Mouse (Mus musculus): ENCODE measurements around the gene Mocs1. TPM values are rescaled to one million over a fixed set of nuclear protein-coding genes. Genes with fewer than 3 reads are reported as not detected.
"Not testable (repeated sequence)": the region's sequence is repeated elsewhere in the genome, so short reads cannot be mapped to it uniquely, and the experiment has no call there.

Mocs1 gene
- total RNA-seq, 2 experiments from 2014 or later, result 14.6 to 15.9 TPM

DNA sequence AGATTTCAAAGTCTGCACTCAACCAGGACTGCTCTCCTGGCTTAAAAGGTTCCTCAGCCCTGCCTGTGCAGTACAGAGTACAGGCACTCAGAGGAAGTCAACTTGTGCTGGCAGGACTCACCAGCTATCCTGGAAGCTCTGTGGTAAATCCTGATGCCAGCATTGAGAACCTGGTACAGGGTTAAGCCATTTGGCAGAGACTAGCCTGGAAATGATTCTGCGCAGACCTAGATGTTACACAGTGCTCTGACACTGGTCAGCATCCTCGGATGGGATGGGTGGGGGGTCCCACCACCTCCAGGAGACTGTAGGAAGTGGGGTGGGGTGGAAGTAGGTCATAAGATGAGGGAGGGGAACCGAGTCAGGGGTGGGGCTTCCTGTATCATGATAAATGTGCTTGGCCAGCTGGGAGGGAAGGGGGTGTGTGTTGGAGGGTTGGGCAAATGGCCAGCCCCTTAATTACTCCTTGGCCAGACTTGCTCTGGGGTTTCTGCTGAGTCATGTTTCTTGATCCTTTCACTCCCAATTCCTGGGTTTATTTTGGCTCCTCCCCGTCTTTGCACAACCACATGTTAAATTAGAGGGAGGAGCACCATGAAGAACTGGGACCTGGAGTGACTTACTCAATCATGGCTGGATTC lies 4.0 kb downstream of the Mocs1 start:
- DNase-seq, result peak; percentile 27

DNA sequence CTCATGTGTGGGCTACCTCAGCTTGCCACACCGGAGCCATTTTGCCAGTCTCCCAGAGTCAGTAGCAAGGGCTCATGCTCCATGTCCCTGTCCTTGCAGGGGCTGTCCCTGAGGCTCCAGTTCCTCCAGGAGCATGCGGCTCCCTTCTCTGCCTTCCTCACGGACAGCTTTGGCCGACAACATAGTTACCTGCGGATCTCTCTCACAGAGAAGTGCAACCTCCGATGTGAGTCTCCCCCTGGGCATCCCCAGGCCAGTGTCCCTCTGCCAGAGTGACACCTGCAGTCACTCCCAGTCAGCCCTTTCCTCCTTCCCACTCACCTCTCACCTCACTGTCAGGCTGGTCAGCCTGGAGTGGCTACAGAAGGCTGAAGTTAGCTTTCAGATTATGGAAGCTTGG lies 4.9 kb downstream of the Mocs1 start:
- DNase-seq, result no peak

GRCm38 (mm10) chr17:49434236-49434635 lies 6.1 kb downstream of the Mocs1 start:
- no peak for DNase-seq

DNA sequence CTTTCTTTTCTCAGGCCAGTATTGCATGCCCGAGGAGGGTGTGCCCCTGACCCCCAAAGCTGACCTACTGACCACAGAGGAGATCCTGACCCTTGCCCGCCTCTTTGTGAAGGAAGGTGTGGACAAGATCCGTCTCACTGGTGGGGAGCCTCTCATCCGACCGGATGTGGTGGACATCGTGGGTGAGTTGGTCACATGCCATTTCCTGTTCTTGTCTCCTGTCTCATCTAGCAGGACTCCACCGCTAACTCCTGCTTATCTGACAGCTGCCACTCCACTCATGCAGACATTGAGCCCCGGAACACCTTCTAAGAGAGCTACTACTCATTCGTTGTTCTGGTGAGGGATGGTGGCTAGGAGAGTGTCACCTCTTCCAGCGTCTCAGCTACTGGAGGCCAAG lies 6.9 kb downstream of the Mocs1 start:
- DNase-seq, result no peak

GRCm38 (mm10) chr17:49436631-49437030 lies 8.5 kb downstream of the Mocs1 start:
- no peak for DNase-seq

DNA sequence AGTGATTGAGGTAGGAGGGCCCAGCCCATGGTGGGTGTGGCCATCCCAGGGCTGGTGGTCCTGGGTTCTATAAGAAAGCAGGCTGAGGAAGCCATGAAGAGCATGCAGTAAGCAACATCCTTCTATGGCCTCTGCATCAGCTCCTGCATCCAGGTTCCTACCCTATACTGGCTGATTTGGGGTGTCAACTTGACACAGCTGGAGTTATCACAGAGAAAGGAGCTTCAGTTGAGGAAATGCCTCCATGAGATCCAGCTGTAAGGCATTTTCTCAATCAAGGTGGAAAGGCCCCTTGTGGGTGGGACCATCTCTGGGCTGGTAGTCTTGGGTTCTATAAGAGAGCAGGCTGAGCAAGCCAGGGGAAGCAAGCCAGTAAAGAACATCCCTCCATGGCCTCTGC lies 9.1 kb downstream of the Mocs1 start:
- not testable (repeated sequence) for DNase-seq

DNA sequence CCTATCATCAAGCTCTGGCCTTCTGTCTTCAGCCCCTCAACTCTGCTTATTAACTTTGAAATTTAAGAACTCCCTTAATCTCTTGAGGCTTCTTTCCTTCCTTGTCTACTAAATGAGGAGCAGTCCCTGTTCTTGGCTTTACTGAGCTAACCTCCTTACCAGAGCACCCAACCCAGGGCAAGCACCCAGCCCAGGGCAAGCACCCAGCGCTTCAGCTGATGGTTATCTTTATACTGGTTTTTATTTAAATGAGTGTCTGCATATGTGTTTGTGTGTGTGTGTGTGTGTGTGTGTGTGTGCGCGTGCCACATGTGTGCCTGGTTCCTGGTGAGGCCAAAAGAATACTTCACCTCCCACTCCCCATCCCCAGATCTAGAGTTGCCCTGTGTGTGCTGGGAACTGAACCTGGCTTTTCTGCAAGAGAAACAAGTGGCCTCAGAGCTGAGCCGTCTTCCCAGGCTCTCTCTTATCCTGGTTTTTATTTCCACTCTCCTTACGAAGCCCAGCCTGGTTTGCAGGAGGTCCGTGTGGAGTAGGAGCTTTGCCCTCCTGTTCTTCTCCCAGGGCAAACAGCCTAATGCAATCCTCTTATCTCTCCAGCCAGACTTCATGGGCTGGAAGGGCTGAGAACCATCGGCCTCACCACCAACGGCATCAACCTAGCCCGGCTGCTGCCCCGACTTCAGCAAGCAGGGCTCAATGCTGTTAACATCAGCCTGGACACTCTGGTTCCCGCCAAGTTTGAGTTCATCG lies 10.8 kb downstream of the Mocs1 start:
- DNase-seq, result no peak

DNA sequence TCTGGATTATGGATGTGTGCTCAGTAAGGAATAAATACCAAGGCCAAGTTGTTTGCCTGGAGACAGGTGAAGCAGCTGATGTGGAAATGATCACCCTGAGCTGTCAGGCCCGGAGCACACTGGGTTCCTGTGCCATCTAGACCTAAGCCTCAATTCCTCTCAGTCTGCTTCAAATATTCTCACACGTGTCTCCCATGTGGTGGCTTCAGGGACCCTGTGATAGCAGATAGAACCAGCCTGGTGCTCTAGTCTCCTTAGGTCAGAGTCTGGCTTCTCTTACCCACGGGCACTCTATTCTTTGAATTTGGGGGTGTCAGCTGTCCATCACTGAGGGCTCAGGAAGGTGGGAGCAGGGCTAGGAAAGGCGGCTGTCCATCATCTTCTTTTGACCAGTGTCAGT lies 11.5 kb downstream of the Mocs1 start:
- no peak for DNase-seq

DNA sequence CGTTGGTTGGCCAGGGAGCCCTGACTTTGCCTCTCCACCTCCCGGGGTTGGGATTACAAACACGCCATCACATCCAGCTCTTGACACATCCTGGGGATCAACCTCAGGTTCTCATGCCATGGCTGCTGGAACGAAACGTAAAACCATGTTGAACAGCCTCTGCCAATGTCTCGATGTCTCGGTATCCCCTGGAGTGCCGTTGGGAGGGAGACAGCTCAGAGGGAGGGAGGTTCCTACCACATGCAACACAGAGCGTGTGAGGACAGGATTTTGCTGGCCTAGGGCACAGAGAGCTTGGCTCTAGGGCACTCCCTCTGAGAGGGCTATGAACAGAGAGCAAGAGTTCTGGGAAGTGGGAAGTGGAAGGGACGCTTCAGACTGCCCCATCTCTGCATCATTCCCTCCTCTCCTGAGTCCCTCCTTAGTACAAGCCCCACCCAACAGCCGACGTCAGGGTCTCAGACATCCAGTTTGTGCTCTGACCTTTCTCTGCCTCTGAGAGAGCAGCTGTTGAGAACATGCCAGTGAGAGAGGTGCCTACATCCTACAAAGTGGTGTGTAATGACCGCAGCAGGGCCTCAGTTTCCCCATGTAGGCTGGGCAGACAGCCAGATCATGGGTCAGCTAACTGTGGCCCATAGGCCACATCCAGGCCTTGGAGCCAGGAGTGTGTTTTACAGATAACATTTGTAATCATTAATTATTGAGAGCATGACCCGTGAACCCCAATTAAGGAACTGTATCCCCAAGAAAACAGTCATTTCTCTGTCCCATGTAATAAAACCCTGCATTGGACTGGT lies 12.4 kb downstream of the Mocs1 start:
- no peak for DNase-seq

- not testable (repeated sequence) for DNase-seq
These were observed 14.7 kb downstream of the Mocs1 start for GRCm38 (mm10) chr17:49442841-49443240.

DNA sequence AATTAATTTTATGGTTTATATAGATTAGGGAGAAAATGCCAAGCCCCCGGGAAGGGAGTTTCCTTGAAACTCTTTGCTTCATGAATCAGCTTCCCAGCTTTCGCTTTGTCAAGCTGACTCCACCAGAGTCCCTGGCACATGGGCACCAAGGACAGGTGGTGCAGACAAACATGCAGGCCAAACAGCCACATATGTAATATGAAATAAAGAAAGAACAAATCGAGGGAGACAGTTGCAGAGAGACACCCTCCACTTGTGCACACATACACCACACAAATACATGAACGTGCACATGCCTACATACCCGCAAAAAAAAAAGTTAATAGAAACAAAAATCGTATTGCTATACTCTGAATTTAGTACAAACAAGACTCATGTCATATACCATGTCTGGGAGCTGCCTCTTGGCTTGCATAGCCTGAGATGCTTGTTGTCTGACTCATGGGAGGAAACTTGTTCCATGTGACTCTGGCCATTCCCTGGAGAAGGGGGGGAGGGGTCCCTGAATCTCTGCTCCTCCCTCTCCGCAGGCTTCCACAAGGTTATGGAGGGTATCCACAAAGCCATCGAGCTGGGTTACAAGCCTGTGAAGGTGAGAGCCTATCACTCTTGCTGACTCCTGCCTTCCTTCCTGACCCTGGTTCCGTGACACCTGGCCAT lies 20.5 kb downstream of the Mocs1 start:
- no peak for DNase-seq

- DNase-seq, result no peak
These were observed 21.1 kb downstream of the Mocs1 start for GRCm38 (mm10) chr17:49449230-49449608.

DNA sequence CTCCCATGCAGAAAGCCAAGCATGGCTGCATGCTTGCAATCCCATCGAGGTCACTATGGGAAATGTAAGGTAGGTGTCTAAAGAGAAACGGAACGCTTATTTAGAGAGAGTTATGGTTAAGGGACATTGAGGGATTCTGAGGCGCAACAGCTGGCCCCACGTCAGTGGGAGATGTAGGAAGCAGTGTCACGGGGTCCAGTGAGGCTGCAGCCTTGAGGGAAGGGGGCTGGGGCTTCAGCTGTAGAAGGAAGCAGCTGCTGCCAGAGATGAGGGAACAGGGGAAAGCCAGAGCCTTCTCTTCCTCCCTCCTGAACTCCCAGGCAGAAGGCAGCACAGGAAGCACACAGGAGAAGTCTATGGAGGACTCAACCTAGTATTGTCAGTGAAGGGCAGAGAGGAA lies 22.8 kb downstream of the Mocs1 start:
- DNase-seq, result no peak

DNA sequence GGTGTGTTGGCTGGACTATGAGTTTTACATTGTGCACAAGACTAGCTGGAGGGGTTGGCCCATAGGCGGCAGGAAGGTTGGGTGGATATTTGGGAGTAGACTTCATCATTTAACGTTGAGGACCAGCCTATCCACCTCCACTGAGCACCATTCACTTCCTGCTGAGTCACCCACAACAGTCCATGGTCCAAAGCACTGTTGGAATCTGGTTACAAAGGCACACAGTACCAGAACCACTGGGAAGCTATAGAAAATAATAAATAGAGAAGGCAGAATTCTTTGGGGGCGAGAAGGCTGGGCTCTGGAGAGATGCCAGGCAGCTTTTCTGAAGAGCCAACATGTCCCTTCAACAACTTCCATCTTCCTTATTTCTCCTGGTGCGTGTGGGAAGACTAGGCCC lies 28.2 kb downstream of the Mocs1 start:
- no peak for DNase-seq

DNA sequence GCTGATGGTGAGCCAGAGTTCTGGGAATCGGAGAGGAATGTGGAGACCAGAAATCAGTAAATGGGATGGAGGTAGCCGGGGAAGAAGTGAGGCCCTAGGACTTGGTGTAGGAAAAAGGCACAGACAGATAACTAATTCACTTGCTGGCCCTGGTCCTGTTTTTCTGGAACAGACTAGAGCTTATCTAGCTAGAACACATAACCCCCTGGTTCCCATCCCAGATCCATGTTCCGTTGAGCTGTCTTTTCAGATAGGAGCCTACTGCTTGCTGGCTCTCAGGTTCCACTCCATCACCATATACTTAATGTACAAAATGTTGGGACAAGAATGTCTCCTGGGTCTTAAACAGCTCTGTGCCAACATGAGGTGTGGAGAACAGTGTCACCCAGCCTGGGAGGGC lies 29.7 kb downstream of the Mocs1 start:
- DNase-seq, result no peak

- no peak for DNase-seq
These were observed 30.2 kb downstream of the Mocs1 start for GRCm38 (mm10) chr17:49458386-49458785.

GRCm38 (mm10) chr17:49464884-49465283 lies 36.7 kb downstream of the Mocs1 start:
- DNase-seq, result no peak

DNA sequence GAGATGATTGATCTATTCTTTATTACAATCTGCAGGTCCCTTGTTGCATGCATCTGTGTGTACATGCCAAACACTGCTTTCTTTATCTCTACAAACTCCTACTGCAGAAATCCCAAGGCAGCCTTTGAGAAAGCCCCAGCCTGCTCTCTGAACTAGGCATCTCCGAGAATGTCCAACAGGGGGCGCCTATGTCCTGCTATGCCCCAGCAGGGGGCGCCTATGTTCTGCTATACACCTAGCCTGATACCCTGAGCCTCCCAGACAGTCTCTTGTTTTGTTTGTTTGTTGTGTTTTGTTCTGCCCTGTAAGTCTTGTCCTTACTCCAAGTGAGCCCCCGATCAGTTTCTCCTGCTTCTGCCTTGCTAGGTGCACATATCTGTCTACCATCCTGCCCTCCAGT lies 40.1 kb downstream of the Mocs1 start:
- peak; percentile 86 for DNase-seq

DNA sequence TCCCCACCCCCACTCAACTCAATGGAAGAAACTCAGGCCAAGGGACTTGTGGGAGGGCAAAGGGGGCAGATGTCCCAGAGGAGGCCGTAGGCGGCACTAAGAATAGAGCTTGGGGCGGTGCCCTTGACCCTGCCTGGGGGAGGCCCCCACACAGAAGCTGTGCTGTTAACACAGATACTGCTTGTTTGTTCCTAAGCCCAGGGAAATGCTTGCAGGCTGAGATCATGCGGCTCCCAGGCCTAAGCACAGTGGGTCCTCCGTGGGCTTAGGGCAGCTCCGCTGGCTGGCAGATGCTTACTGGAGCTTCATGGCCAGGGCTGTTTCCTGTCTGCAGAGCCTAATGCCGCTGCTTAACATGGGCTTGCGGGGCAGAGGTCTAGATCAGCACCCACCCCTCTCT lies 44.5 kb downstream of the Mocs1 start:
- DNase-seq, result no peak

DNA sequence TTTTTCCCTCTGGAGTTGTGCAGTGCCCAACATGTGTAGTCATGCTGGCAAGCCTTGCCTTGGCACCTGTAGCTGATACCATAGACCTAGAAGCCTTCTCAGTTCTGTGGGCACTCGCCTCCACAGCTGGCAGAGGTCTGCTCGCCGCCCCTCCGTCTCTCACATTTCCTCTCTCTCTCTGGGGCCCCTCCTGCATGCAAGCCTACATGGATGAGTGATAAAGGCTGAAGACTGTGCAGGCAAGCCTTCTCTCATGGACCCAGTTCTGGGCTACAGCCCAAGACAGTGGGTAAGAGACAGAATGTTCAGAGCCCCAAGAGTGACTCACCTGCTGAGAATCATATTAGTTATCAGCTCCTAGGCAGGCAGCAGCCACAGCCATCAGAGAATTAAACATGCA lies 45.9 kb downstream of the Mocs1 start:
- DNase-seq, result no peak

- no peak for DNase-seq
These were observed 47.0 kb downstream of the Mocs1 start for GRCm38 (mm10) chr17:49475174-49475573.

GRCm38 (mm10) chr17:49477370-49477769 lies 49.2 kb downstream of the Mocs1 start:
- DNase-seq, result no peak

DNA sequence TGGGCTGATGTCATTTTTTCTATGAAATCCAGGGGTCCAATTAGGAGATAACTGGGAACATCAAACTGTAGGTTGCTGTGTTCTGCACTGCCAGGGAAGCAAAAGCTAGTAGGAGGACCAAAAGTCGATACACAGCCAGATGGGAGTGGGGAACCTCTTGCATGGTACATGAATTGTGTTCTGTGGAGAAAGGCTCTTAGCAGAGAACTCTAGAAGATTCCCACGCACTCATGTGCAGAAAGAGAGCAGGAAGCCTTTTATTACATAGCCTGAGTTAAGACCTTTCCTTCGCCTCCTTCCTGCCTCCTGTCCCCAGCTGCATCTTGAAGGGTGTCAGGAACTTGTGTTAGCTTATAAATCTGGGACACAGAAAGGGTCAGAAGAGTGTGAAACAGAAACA lies 53.7 kb downstream of the Mocs1 start:
- no peak for DNase-seq

Measured in gastrocnemius, postnatal 10 days (tissue).